Mouse (Mus musculus): Measurements from ENCODE around the gene Rngtt.

Rngtt gene

DNA sequence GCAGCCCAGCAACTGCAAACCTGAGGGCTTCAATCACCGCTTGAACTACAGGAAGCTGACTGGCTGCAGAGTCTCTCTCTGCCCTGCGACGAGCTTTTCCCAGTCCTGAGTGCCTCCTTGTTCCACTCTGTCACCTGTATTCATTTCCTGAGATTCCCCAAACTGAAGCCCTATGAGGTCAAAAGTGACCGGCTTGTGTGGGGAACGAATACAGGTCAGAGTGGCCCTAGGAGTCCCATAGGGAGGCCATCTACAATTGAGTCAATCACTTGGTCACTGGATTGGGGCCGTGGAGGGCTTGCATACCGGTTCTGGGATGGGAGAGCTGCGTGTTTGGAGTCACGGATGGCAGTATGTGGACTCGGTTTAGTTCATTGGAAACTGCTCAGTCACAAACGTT, 236.2 kb downstream of the Rngtt start:
- H3K36me3 ChIP-seq (ENCODE audit: insufficient read depth, low read length): 0 out of 2 replicates have a peak, but pooled peaks cover 3% of the 10 kb centered on the region
- H3K4me3 ChIP-seq (replicated peaks; ENCODE audit: low read length): no peak overlapping the region
- peaks cover 38% of the 10 kb centered on the region for H3K4me1 ChIP-seq (replicated peaks; ENCODE audit: low read depth, low read length)
- 0 out of 2 replicates have a peak, but pooled peaks cover 4% of the 10 kb centered on the region for H3K27me3 ChIP-seq (ENCODE audit: insufficient read depth, low read length)
- no peak for TF ChIP-seq CTCF (conservative IDR thresholded peaks at IDR 0.05; ENCODE audit: low read length)
- TF ChIP-seq POU5F1 (IDR thresholded peaks at IDR 0.05; ENCODE audit: borderline replicate concordance, low read length): no peak
- no peak for TF ChIP-seq NANOG (IDR thresholded peaks at IDR 0.05; ENCODE audit: borderline replicate concordance, low read length)
- H3K9me3 ChIP-seq (ENCODE audit: low read length): peaks cover 19% of the 10 kb centered on the region

GRCm38 (mm10) chr4:33547315-33547929, 237.3 kb downstream of the Rngtt start:
- H3K27me3 ChIP-seq (ENCODE audit: insufficient read depth, low read length): 0 out of 2 replicates have a peak, but pooled peaks cover 4% of the 10 kb centered on the region
- H3K4me3 ChIP-seq (replicated peaks; ENCODE audit: low read length): no peak overlapping the region
- peaks cover 29% of the 10 kb centered on the region for H3K4me1 ChIP-seq (replicated peaks; ENCODE audit: low read depth, low read length)
- TF ChIP-seq POU5F1 (IDR thresholded peaks at IDR 0.05; ENCODE audit: borderline replicate concordance, low read length) (no peak), NANOG (IDR thresholded peaks at IDR 0.05; ENCODE audit: borderline replicate concordance, low read length) (no peak), CTCF (conservative IDR thresholded peaks at IDR 0.05; ENCODE audit: low read length) (no peak)
- H3K36me3 ChIP-seq (ENCODE audit: insufficient read depth, low read length): 0 out of 2 replicates have a peak, but pooled peaks cover 3% of the 10 kb centered on the region
- H3K9me3 ChIP-seq (ENCODE audit: low read length): peaks cover 30% of the 10 kb centered on the region

- Histone ChIP-seq H3K4me3 (replicated peaks; ENCODE audit: low read length) (no peak overlapping the region), H3K4me1 (replicated peaks; ENCODE audit: low read depth, low read length) (peaks cover 24% of the 10 kb centered on the region), H3K36me3 (ENCODE audit: insufficient read depth, low read length) (0 out of 2 replicates have a peak, but pooled peaks cover 3% of the 10 kb centered on the region), H3K9me3 (ENCODE audit: low read length) (peaks cover 30% of the 10 kb centered on the region), H3K27me3 (ENCODE audit: insufficient read depth, low read length) (0 out of 2 replicates have a peak, but pooled peaks cover 4% of the 10 kb centered on the region)
- no peak for TF ChIP-seq NANOG (IDR thresholded peaks at IDR 0.05; ENCODE audit: borderline replicate concordance, low read length)
- no peak for TF ChIP-seq POU5F1 (IDR thresholded peaks at IDR 0.05; ENCODE audit: borderline replicate concordance, low read length)
These were observed 239.5 kb downstream of the Rngtt start for GRCm38 (mm10) chr4:33549606-33550005.
